Mouse (Mus musculus): Measurements from ENCODE around the gene Zdhhc19. TPM values are rescaled to one million over a fixed set of nuclear protein-coding genes. Genes with fewer than 3 reads are reported as not detected.
A peak's percentile ranks its signal among the peaks of the same experiment; 100 is the strongest.

The Zdhhc19 gene
- total RNA-seq, 2 experiments from 2014 or later = not detected

- intact Hi-C loops (cut with DNase I) = no loop called here
- no peak for TF ChIP-seq CTCF (IDR thresholded peaks at IDR 0.05)
- DNase-seq (ENCODE audit: extremely low spot score in 1 of 2, low spot score in 2 of 2) = no peak
- Histone ChIP-seq H3K4me3 (no peak overlapping the region), H3K27ac (peak overlapping the region; percentile 44; the same call in 1 of the 2 replicates)
Measured at GRCm38 (mm10) chr16:32510399-32511337, 14.6 kb downstream of the Zdhhc19 start.

- TF ChIP-seq CTCF (IDR thresholded peaks at IDR 0.05) = no peak
- peak overlapping the region; percentile 36; the same call in 1 of the 2 replicates for H3K27ac ChIP-seq
- no peak for DNase-seq (ENCODE audit: extremely low spot score in 1 of 2, low spot score in 2 of 2)
Measured at GRCm38 (mm10) chr16:32511338-32511734, 15.3 kb downstream of the Zdhhc19 start.

GRCm38 (mm10) chr16:32511827-32512490 is 15.9 kb downstream of the Zdhhc19 start:
- Histone ChIP-seq H3K4me3 (no peak overlapping the region), H3K27ac (peak overlapping the region; percentile 58; the same call in 1 of the 2 replicates)
- TF ChIP-seq CTCF (IDR thresholded peaks at IDR 0.05) = no peak
- intact Hi-C loops (cut with DNase I) = no loop called here
- DNase-seq (ENCODE audit: extremely low spot score in 1 of 2, low spot score in 2 of 2) = no peak

More at GRCm38 (mm10) chr16:32511338-32511734, 15.3 kb downstream of the Zdhhc19 start:
- no peak overlapping the region for H3K4me3 ChIP-seq
- intact Hi-C loops (cut with DNase I) = no loop called here

GRCm38 (mm10) chr16:32512921-32513320 is 16.9 kb downstream of the Zdhhc19 start:
- no peak overlapping the region for H3K4me3 ChIP-seq
- peak overlapping the region; percentile 58 for H3K27ac ChIP-seq
- TF ChIP-seq CTCF (IDR thresholded peaks at IDR 0.05) = no peak
- no peak for DNase-seq (ENCODE audit: extremely low spot score in 1 of 2, low spot score in 2 of 2)
- intact Hi-C loops (cut with DNase I) = no loop called here

GRCm38 (mm10) chr16:32513401-32513800 is 17.3 kb downstream of the Zdhhc19 start:
- Histone ChIP-seq H3K27ac (no peak overlapping the region), H3K4me3 (no peak overlapping the region)
- no peak for DNase-seq (ENCODE audit: extremely low spot score in 1 of 2, low spot score in 2 of 2)
- intact Hi-C loops (cut with DNase I) = no loop called here
- no peak for TF ChIP-seq CTCF (IDR thresholded peaks at IDR 0.05)

GRCm38 (mm10) chr16:32513948-32514347 is 17.9 kb downstream of the Zdhhc19 start:
- Histone ChIP-seq H3K27ac (peak overlapping the region; percentile 45), H3K4me3 (no peak overlapping the region)
- no peak for DNase-seq (ENCODE audit: extremely low spot score in 1 of 2, low spot score in 2 of 2)
- TF ChIP-seq CTCF (IDR thresholded peaks at IDR 0.05) = no peak
- intact Hi-C loops (cut with DNase I) = no loop called here

- intact Hi-C loops (cut with DNase I) = loop anchor here (1.0 kb wide), 1 partner anchor 93 kb away; no protein-coding TSS in a partner anchor
- TF ChIP-seq CTCF (IDR thresholded peaks at IDR 0.05) = no peak
- H3K27ac ChIP-seq = peak overlapping the region; percentile 98
- peak overlapping the region; percentile 39; the same call in 1 of the 2 replicates for H3K4me3 ChIP-seq
- DNase-seq (ENCODE audit: extremely low spot score in 1 of 2, low spot score in 2 of 2) = peak; percentile 76
Measured at GRCm38 (mm10) chr16:32516006-32516962, 20.2 kb downstream of the Zdhhc19 start.

- Histone ChIP-seq H3K4me3 (no peak overlapping the region), H3K27ac (no peak overlapping the region)
- no peak for TF ChIP-seq CTCF (IDR thresholded peaks at IDR 0.05)
- DNase-seq (ENCODE audit: extremely low spot score in 1 of 2, low spot score in 2 of 2) = no peak
- intact Hi-C loops (cut with DNase I) = no loop called here
Measured at GRCm38 (mm10) chr16:32517785-32518481, 21.9 kb downstream of the Zdhhc19 start.

GRCm38 (mm10) chr16:32519656-32520371 is 23.7 kb downstream of the Zdhhc19 start:
- intact Hi-C loops (cut with DNase I) = no loop called here
- DNase-seq (ENCODE audit: extremely low spot score in 1 of 2, low spot score in 2 of 2) = no peak
- TF ChIP-seq CTCF (IDR thresholded peaks at IDR 0.05) = no peak
- H3K4me3 ChIP-seq = no peak overlapping the region
- peak overlapping the region; percentile 75 for H3K27ac ChIP-seq

GRCm38 (mm10) chr16:32520372-32520748 is 24.3 kb downstream of the Zdhhc19 start:
- no peak for TF ChIP-seq CTCF (IDR thresholded peaks at IDR 0.05)
- intact Hi-C loops (cut with DNase I) = no loop called here
- Histone ChIP-seq H3K27ac (peak overlapping the region; percentile 75), H3K4me3 (no peak overlapping the region)
- DNase-seq (ENCODE audit: extremely low spot score in 1 of 2, low spot score in 2 of 2) = no peak

All from left cerebral cortex, adult 2 months (tissue).